Mouse (Mus musculus): ENCODE results near the gene Ccdc88c.

- TF ChIP-seq CTCF (IDR thresholded peaks at IDR 0.05; ENCODE audit: control insufficient read depth, insufficient read depth, low read length) (no peak), POLR2A (IDR thresholded peaks at IDR 0.05; ENCODE audit: borderline replicate concordance, control insufficient read depth, low read depth, low read length) (no peak)
Observed at GRCm38 (mm10) chr12:100985793-100986157, 43.1 kb downstream of the Ccdc88c start.
